Mouse (Mus musculus) spleen, adult 2 months (tissue): ENCODE measurements around the gene Scarf1.

Source experiments
- CTCF ChIP-seq: fragments of 200-500 bp; IDR thresholded peaks from 2 replicates; pipeline ENCODE4 v1.5.1; 2011; ENCODE audit warnings: mild to moderate bottlenecking, inconsistent platforms; ENCODE audit not compliant: insufficient read depth, insufficient read length, insufficient replicate concordance; ENCODE audit errors: extremely low read depth
- POLR2A ChIP-seq: fragments of 200-500 bp; IDR thresholded peaks from 2 replicates; pipeline ENCODE4 v1.6.1; 2011; ENCODE audit warnings: low read depth, low read length, inconsistent platforms

DNA sequence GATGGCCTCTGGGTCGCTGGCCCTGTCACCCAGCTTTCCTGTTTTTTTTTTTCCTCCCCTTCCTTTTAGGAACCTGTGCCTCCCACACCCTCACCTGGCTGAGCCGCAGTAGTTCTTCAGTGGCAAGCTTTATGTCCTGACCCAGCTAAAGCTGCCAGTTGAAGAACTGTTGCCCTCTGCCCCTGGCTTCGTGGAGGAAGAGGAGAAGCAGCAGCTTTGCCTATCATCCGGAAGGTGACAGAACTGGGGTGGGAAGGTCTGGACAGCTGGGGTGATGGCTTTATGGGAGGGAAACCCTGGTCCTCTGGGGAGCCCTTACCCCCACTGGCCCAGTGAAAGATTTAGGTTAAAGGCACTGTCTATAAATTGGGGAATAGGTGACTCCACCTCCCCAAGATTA is 49.7 kb upstream of the Scarf1 start:
- TF ChIP-seq CTCF (no peak), POLR2A (no peak)
